Mouse (Mus musculus) lung, adult 2 months (tissue): ENCODE data around the gene Pde8b.

Experiments
- CTCF ChIP-seq: fragments of 200-500 bp; IDR thresholded peaks from 2 replicates; pipeline ENCODE4 v1.5.1; 2011; ENCODE audit warnings: mild to moderate bottlenecking, low read length, control low read depth; ENCODE audit not compliant: insufficient read depth
- POLR2A ChIP-seq: fragments of 200-500 bp; IDR thresholded peaks from 2 replicates; pipeline ENCODE4 v1.6.1; 2011; ENCODE audit warnings: low read depth, mild to moderate bottlenecking, control low read depth, low read length, borderline replicate concordance; ENCODE audit errors: extremely low read depth

- TF ChIP-seq CTCF (no peak), POLR2A (no peak)
Measured at GRCm38 (mm10) chr13:95191951-95192350, 58.2 kb downstream of the Pde8b start.
